Mouse (Mus musculus): Measurements from ENCODE around the gene Kpna7. TPM values are rescaled to one million over a fixed set of nuclear protein-coding genes. Genes with fewer than 3 reads are reported as not detected.

Gene Kpna7
- polyA plus RNA-seq, 1 experiment = not detected

- no peaks in the 10 kb centered on the region for H3K4me1 ChIP-seq (ENCODE audit: control insufficient read depth, insufficient read depth, low read length)
- no peaks in the 10 kb centered on the region for H3K36me3 ChIP-seq (ENCODE audit: control insufficient read depth, insufficient read depth, low read length, poor library complexity, severe bottlenecking)
- H3K27ac ChIP-seq (ENCODE audit: insufficient read depth, low read length) = no peak overlapping the region
- H3K9me3 ChIP-seq (replicated peaks; ENCODE audit: control insufficient read depth, insufficient read depth, low read length, poor library complexity, severe bottlenecking) = no peaks in the 10 kb centered on the region
- TF ChIP-seq EP300 (IDR thresholded peaks at IDR 0.05; ENCODE audit: insufficient read depth, low read depth, low read length) (no peak), POLR2A (IDR thresholded peaks at IDR 0.05; ENCODE audit: insufficient read depth, low read length) (no peak), CTCF (IDR thresholded peaks at IDR 0.05; ENCODE audit: low read depth, low read length) (no peak)
- no peaks in the 10 kb centered on the region for H3K27me3 ChIP-seq (ENCODE audit: control insufficient read depth, insufficient read depth, low read length, poor library complexity, severe bottlenecking)
- H3K9ac ChIP-seq (ENCODE audit: low read depth, poor library complexity, severe bottlenecking) = no peak overlapping the region
- H3K4me3 ChIP-seq (ENCODE audit: low read depth, low read length) = no peak overlapping the region
Observed at GRCm38 (mm10) chr5:144958271-144958670, 125.6 kb downstream of the Kpna7 start.

GRCm38 (mm10) chr5:144954432-144954831 lies 129.4 kb downstream of the Kpna7 start:
- Histone ChIP-seq H3K4me3 (ENCODE audit: low read depth, low read length) (no peak overlapping the region), H3K9me3 (replicated peaks; ENCODE audit: control insufficient read depth, insufficient read depth, low read length, poor library complexity, severe bottlenecking) (no peaks in the 10 kb centered on the region), H3K27me3 (ENCODE audit: control insufficient read depth, insufficient read depth, low read length, poor library complexity, severe bottlenecking) (no peaks in the 10 kb centered on the region), H3K36me3 (ENCODE audit: control insufficient read depth, insufficient read depth, low read length, poor library complexity, severe bottlenecking) (no peaks in the 10 kb centered on the region), H3K4me1 (ENCODE audit: control insufficient read depth, insufficient read depth, low read length) (no peaks in the 10 kb centered on the region), H3K9ac (ENCODE audit: low read depth, poor library complexity, severe bottlenecking) (no peak overlapping the region), H3K27ac (ENCODE audit: insufficient read depth, low read length) (no peak overlapping the region)
- TF ChIP-seq EP300 (IDR thresholded peaks at IDR 0.05; ENCODE audit: insufficient read depth, low read depth, low read length) = no peak
- TF ChIP-seq POLR2A (IDR thresholded peaks at IDR 0.05; ENCODE audit: insufficient read depth, low read length) = no peak
- no peak for TF ChIP-seq CTCF (IDR thresholded peaks at IDR 0.05; ENCODE audit: low read depth, low read length)

DNA sequence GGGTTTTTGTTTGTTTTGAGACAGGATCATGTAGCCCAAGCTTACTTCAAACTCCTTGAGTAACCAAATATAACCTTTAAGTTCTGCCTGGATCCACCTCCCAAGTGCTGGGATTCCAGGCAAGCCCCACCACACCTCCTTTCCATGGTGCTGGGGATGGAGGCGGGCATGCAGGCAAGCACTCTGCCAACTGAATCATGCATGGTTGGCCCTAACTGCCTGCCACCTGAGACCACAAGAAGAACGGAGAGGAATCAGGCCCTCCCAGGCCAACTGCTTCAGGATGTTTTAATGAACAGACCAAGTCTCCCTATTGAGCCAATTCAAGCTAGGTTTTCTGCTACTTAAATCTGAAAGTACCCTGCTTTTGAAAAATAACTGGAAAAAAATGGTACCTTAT lies 131.2 kb downstream of the Kpna7 start:
- Histone ChIP-seq H3K27ac (ENCODE audit: insufficient read depth, low read length) (no peak overlapping the region), H3K9ac (ENCODE audit: low read depth, poor library complexity, severe bottlenecking) (no peak overlapping the region), H3K27me3 (ENCODE audit: control insufficient read depth, insufficient read depth, low read length, poor library complexity, severe bottlenecking) (no peaks in the 10 kb centered on the region), H3K36me3 (ENCODE audit: control insufficient read depth, insufficient read depth, low read length, poor library complexity, severe bottlenecking) (no peaks in the 10 kb centered on the region), H3K4me3 (ENCODE audit: low read depth, low read length) (no peak overlapping the region), H3K4me1 (ENCODE audit: control insufficient read depth, insufficient read depth, low read length) (no peaks in the 10 kb centered on the region), H3K9me3 (replicated peaks; ENCODE audit: control insufficient read depth, insufficient read depth, low read length, poor library complexity, severe bottlenecking) (no peaks in the 10 kb centered on the region)
- no peak for TF ChIP-seq POLR2A (IDR thresholded peaks at IDR 0.05; ENCODE audit: insufficient read depth, low read length)
- no peak for TF ChIP-seq EP300 (IDR thresholded peaks at IDR 0.05; ENCODE audit: insufficient read depth, low read depth, low read length)
- no peak for TF ChIP-seq CTCF (IDR thresholded peaks at IDR 0.05; ENCODE audit: low read depth, low read length)

GRCm38 (mm10) chr5:144950428-144951051 lies 133.3 kb downstream of the Kpna7 start:
- Histone ChIP-seq H3K27me3 (ENCODE audit: control insufficient read depth, insufficient read depth, low read length, poor library complexity, severe bottlenecking) (no peaks in the 10 kb centered on the region), H3K9me3 (replicated peaks; ENCODE audit: control insufficient read depth, insufficient read depth, low read length, poor library complexity, severe bottlenecking) (no peaks in the 10 kb centered on the region), H3K4me1 (ENCODE audit: control insufficient read depth, insufficient read depth, low read length) (no peaks in the 10 kb centered on the region), H3K4me3 (ENCODE audit: low read depth, low read length) (no peak overlapping the region), H3K36me3 (ENCODE audit: control insufficient read depth, insufficient read depth, low read length, poor library complexity, severe bottlenecking) (no peaks in the 10 kb centered on the region), H3K9ac (ENCODE audit: low read depth, poor library complexity, severe bottlenecking) (no peak overlapping the region), H3K27ac (ENCODE audit: insufficient read depth, low read length) (no peak overlapping the region)
- TF ChIP-seq EP300 (IDR thresholded peaks at IDR 0.05; ENCODE audit: insufficient read depth, low read depth, low read length) (no peak), CTCF (IDR thresholded peaks at IDR 0.05; ENCODE audit: low read depth, low read length) (no peak), POLR2A (IDR thresholded peaks at IDR 0.05; ENCODE audit: insufficient read depth, low read length) (no peak)

DNA sequence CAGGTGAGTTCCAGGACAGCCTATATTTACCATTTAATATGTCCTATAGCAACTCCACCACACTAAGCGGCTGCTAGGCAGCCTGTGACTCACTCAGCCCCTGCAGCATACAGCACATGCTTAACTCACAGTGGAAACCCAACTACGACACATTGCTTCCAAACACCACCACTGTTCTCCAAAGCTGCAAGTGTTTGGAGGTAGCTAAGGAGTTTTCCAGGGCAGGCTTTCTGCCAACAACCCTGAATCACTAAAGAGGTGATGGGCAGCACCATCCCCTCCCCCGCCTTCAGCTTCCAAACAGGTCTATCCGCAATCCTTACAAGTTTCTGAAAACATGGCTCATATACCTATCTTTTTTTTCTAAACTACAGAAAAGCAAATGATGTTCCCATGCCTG lies 134.0 kb downstream of the Kpna7 start:
- no peak overlapping the region for H3K9ac ChIP-seq (ENCODE audit: low read depth, poor library complexity, severe bottlenecking)
- no peak overlapping the region for H3K27ac ChIP-seq (ENCODE audit: insufficient read depth, low read length)
- TF ChIP-seq EP300 (IDR thresholded peaks at IDR 0.05; ENCODE audit: insufficient read depth, low read depth, low read length) (no peak), CTCF (IDR thresholded peaks at IDR 0.05; ENCODE audit: low read depth, low read length) (no peak), POLR2A (IDR thresholded peaks at IDR 0.05; ENCODE audit: insufficient read depth, low read length) (no peak)
- H3K4me3 ChIP-seq (ENCODE audit: low read depth, low read length) = no peak overlapping the region
- no peaks in the 10 kb centered on the region for H3K9me3 ChIP-seq (replicated peaks; ENCODE audit: control insufficient read depth, insufficient read depth, low read length, poor library complexity, severe bottlenecking)
- H3K27me3 ChIP-seq (ENCODE audit: control insufficient read depth, insufficient read depth, low read length, poor library complexity, severe bottlenecking) = no peaks in the 10 kb centered on the region
- H3K4me1 ChIP-seq (ENCODE audit: control insufficient read depth, insufficient read depth, low read length) = no peaks in the 10 kb centered on the region
- no peaks in the 10 kb centered on the region for H3K36me3 ChIP-seq (ENCODE audit: control insufficient read depth, insufficient read depth, low read length, poor library complexity, severe bottlenecking)

- no peak overlapping the region for H3K9ac ChIP-seq (ENCODE audit: low read depth, poor library complexity, severe bottlenecking)
- no peak overlapping the region for H3K27ac ChIP-seq (ENCODE audit: insufficient read depth, low read length)
- H3K4me3 ChIP-seq (ENCODE audit: low read depth, low read length) = no peak overlapping the region
- no peaks in the 10 kb centered on the region for H3K36me3 ChIP-seq (ENCODE audit: control insufficient read depth, insufficient read depth, low read length, poor library complexity, severe bottlenecking)
- H3K4me1 ChIP-seq (ENCODE audit: control insufficient read depth, insufficient read depth, low read length) = no peaks in the 10 kb centered on the region
- H3K27me3 ChIP-seq (ENCODE audit: control insufficient read depth, insufficient read depth, low read length, poor library complexity, severe bottlenecking) = no peaks in the 10 kb centered on the region
- no peaks in the 10 kb centered on the region for H3K9me3 ChIP-seq (replicated peaks; ENCODE audit: control insufficient read depth, insufficient read depth, low read length, poor library complexity, severe bottlenecking)
- TF ChIP-seq EP300 (IDR thresholded peaks at IDR 0.05; ENCODE audit: insufficient read depth, low read depth, low read length) (no peak), POLR2A (IDR thresholded peaks at IDR 0.05; ENCODE audit: insufficient read depth, low read length) (no peak), CTCF (IDR thresholded peaks at IDR 0.05; ENCODE audit: low read depth, low read length) (no peak)
Observed at GRCm38 (mm10) chr5:144948422-144948821, 135.4 kb downstream of the Kpna7 start.
